In the genomic region with DNA sequence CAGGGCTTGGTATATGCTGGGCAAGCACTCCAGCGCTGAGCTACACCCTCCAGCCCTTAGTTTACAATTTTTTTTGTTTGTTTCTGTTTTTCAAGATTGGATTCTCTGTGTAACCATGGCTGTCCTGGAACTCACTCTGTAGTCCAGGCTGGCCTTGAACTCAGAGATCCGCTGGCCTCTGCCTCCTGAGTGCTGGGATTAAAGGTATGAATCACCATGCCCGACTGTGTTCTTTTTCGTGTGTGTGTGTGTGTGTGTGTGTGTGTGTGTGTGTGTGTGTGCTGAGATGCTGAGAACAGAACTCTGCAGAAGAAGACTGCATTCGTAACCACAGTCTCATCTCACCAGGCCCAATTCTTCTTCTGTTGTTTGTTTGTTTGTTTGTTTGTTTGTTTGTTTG, we compare ENCODE assay signal across 29 mouse cellular contexts.
"Had no signal": no experiment of that assay in that cellular context is flagged by ENCODE, and none has a peak within 500 bp of the region (broad histone marks: within the 10 kb centered on the region; RNA-seq: fewer than 3 reads in every experiment).

No protein-coding gene starts in this region.

- H3K4me3 ChIP-seq: limb, embryonic 10.5 days; limb, embryonic 12.5 days; limb, embryonic 13.5 days; limb, embryonic 15.5 days; liver, embryonic 12.5 days; liver, embryonic 13.5 days; liver, embryonic 15.5 days; lung, embryonic 15.5 days; megakaryocyte, embryonic 14.5 days; midbrain, embryonic 10.5 days; midbrain, embryonic 12.5 days; midbrain, embryonic 13.5 days; midbrain, embryonic 15.5 days; myocyte; neural tube, embryonic 12.5 days; neural tube, embryonic 13.5 days had no signal

- H3K27ac ChIP-seq: limb, embryonic 10.5 days; limb, embryonic 12.5 days; limb, embryonic 13.5 days; limb, embryonic 15.5 days; liver, embryonic 12.5 days; liver, embryonic 14.5 days; liver, embryonic 15.5 days; lung, embryonic 15.5 days; macrophage; midbrain, embryonic 10.5 days; midbrain, embryonic 12.5 days; midbrain, embryonic 13.5 days; midbrain, embryonic 15.5 days; neural tube, embryonic 12.5 days; neural tube, embryonic 13.5 days had no signal

- DNase-seq: left cerebral cortex, postnatal 4 days; liver; liver, embryonic 13.5 days; liver, postnatal 0 days; lung, adult 18-20 months; lung, adult 2 months; lung, embryonic 14.5 days; lung, postnatal 10 days; lung, postnatal 14 days; lung, postnatal 36 days; lung, postnatal 4 days; midbrain, embryonic 14.5 days had no signal
